Mouse (Mus musculus) midbrain, embryonic 10.5 days (tissue): Measurements from ENCODE around the gene Slc25a21. TPM values are rescaled to one million over a fixed set of nuclear protein-coding genes. Genes with fewer than 3 reads are reported as not detected.
A peak's percentile ranks its signal among the peaks of the same experiment; 100 is the strongest.
"Not testable (repeated sequence)": the region's sequence is repeated elsewhere in the genome, so short reads cannot be mapped to it uniquely, and the experiment has no call there.

Experiments used
- DNase-seq: peaks from one replicate; pipeline ENCODE4 v3.0.0-alpha.2; 2017; ENCODE audit warnings: low spot score
- H3K27ac ChIP-seq: fragments of 300-500 bp; sonication (generic); replicated peaks from 2 replicates; pipeline ENCODE4 v1.5.1; 2016; ENCODE audit warnings: mild to moderate bottlenecking
- H3K27me3 ChIP-seq: fragments of 300-500 bp; sonication (generic); 2 replicates; pipeline ENCODE4 v1.6.1; 2016; ENCODE audit warnings: low read depth, mild to moderate bottlenecking; ENCODE audit not compliant: poor library complexity, severe bottlenecking
- H3K36me3 ChIP-seq: fragments of 300-500 bp; sonication (generic); 2 replicates; pipeline ENCODE4 v1.6.1; 2016; ENCODE audit warnings: mild to moderate bottlenecking, moderate library complexity
- H3K4me1 ChIP-seq: fragments of 300-500 bp; sonication (generic); 2 replicates; pipeline ENCODE4 v1.6.1; 2016
- H3K4me3 ChIP-seq: fragments of 300-500 bp; sonication (generic); 2 replicates; pipeline ENCODE4 v1.5.1; 2016; ENCODE audit warnings: mild to moderate bottlenecking, moderate library complexity
- H3K9me3 ChIP-seq: fragments of 300-500 bp; sonication (generic); replicated peaks from 2 replicates; pipeline ENCODE4 v1.6.1; 2016; ENCODE audit warnings: mild to moderate bottlenecking
- WGBS: fragments of 180-500 bp; shearing (Covaris S2); methylation state at CpG from one replicate; pipeline ENCODE4 v1.1.7; 2016; 5-methylcytosine and 5-hydroxymethylcytosine counted together
- polyA plus RNA-seq: library from polyadenylated mRNA; unstranded; fragments of >200 nt; fragmentation: Nextera tagmentation; extraction: Ambion mirVana; gene quantifications from 2 replicates; pipeline ENCODE4 v1.2.1, GENCODE M21; 2016

The Slc25a21 gene
- polyA plus RNA-seq, result 2.5 and 4.0 TPM in 2 replicates

GRCm38 (mm10) chr12:57197363-57198026 lies at the start of gene Slc25a21:
Gene Slc25a21 (minus strand): TSS chr12:57197472.
- H3K27ac ChIP-seq, result peak within 1 kb of the TSS; percentile 88
- no peak for DNase-seq
- WGBS, result 34% methylated on average over 10 of the region's 10 CpGs
- H3K4me3 ChIP-seq, result peak within 1 kb of the TSS; percentile 67
- no peaks in the 10 kb centered on the region for H3K36me3 ChIP-seq
- H3K27me3 ChIP-seq, result peaks cover 19% of the 10 kb centered on the region
- no peaks in the 10 kb centered on the region for H3K9me3 ChIP-seq
- H3K4me1 ChIP-seq, result peaks cover 21% of the 10 kb centered on the region

GRCm38 (mm10) chr12:57243671-57244495 lies 46.6 kb upstream of the Slc25a21 start:
- Histone ChIP-seq H3K27me3 (no peaks in the 10 kb centered on the region), H3K4me1 (no peaks in the 10 kb centered on the region), H3K27ac (no peak overlapping the region), H3K36me3 (peaks cover 61% of the 10 kb centered on the region), H3K9me3 (no peaks in the 10 kb centered on the region), H3K4me3 (no peak overlapping the region)
- no peak for DNase-seq
- WGBS, result 89% methylated on average over 5 of the region's 5 CpGs

GRCm38 (mm10) chr12:57233386-57233785 lies 36.1 kb upstream of the Slc25a21 start:
- Histone ChIP-seq H3K4me3 (no peak overlapping the region), H3K4me1 (peaks cover 17% of the 10 kb centered on the region), H3K36me3 (peaks cover 44% of the 10 kb centered on the region), H3K9me3 (no peaks in the 10 kb centered on the region), H3K27ac (no peak overlapping the region), H3K27me3 (no peaks in the 10 kb centered on the region)
- no peak for DNase-seq
- 86% methylated on average over 5 of the region's 5 CpGs for WGBS

- Histone ChIP-seq H3K27me3 (no peaks in the 10 kb centered on the region), H3K9me3 (no peaks in the 10 kb centered on the region), H3K36me3 (peaks cover 25% of the 10 kb centered on the region), H3K27ac (peak overlapping the region; percentile 98), H3K4me1 (peaks cover 17% of the 10 kb centered on the region), H3K4me3 (peak overlapping the region; percentile 83)
- DNase-seq, result peak; percentile 21
- WGBS, result 74% methylated on average over 14 of the region's 14 CpGs
Measured at GRCm38 (mm10) chr12:57231085-57231875, 34.0 kb upstream of the Slc25a21 start.

- Histone ChIP-seq H3K27me3 (no peaks in the 10 kb centered on the region), H3K27ac (peak within 1 kb of the TSS; percentile 98), H3K4me1 (peaks cover 17% of the 10 kb centered on the region), H3K4me3 (peak within 1 kb of the TSS; percentile 83), H3K36me3 (peaks cover 20% of the 10 kb centered on the region), H3K9me3 (no peaks in the 10 kb centered on the region)
- WGBS, result under 1% methylated on average over 58 of the region's 58 CpGs
- peak; percentile 96 for DNase-seq
Measured at GRCm38 (mm10) chr12:57230192-57230706, 33.0 kb upstream of the Slc25a21 start, which contains the start of the genes Prps1l3 and Mipol1. Gene Prps1l3 (plus strand): TSS chr12:57230412. Gene Mipol1 (plus strand): TSS chr12:57230427.

GRCm38 (mm10) chr12:57229703-57230102 lies 32.4 kb upstream of the Slc25a21 start:
- Histone ChIP-seq H3K27ac (peak overlapping the region; percentile 98), H3K9me3 (no peaks in the 10 kb centered on the region), H3K4me1 (peaks cover 15% of the 10 kb centered on the region), H3K27me3 (no peaks in the 10 kb centered on the region), H3K36me3 (peaks cover 14% of the 10 kb centered on the region), H3K4me3 (peak overlapping the region; percentile 83)
- DNase-seq, result no peak
- 40% methylated on average over 4 of the region's 4 CpGs for WGBS

GRCm38 (mm10) chr12:57227776-57228175 lies 30.5 kb upstream of the Slc25a21 start:
- 91% methylated on average over 5 of the region's 8 CpGs for WGBS
- Histone ChIP-seq H3K9me3 (no peaks in the 10 kb centered on the region), H3K27ac (no peak overlapping the region), H3K4me1 (peaks cover 14% of the 10 kb centered on the region), H3K27me3 (no peaks in the 10 kb centered on the region), H3K36me3 (peaks cover 11% of the 10 kb centered on the region; the same call in 1 of the 2 replicates), H3K4me3 (no peak overlapping the region)
- no peak for DNase-seq

- DNase-seq, result no peak
- Histone ChIP-seq H3K27ac (no peak overlapping the region), H3K4me1 (peaks cover 10% of the 10 kb centered on the region), H3K9me3 (no peaks in the 10 kb centered on the region), H3K4me3 (no peak overlapping the region), H3K36me3 (no peaks in the 10 kb centered on the region; the same call in 1 of the 2 replicates), H3K27me3 (no peaks in the 10 kb centered on the region)
- 87% methylated on average over 9 of the region's 9 CpGs for WGBS
Measured at GRCm38 (mm10) chr12:57226411-57226810, 29.1 kb upstream of the Slc25a21 start.

- H3K36me3 ChIP-seq, H3K4me3 ChIP-seq, H3K9me3 ChIP-seq, DNase-seq, H3K27me3 ChIP-seq, H3K27ac ChIP-seq: not testable (repeated sequence)
- H3K4me1 ChIP-seq, result peaks cover 10% of the 10 kb centered on the region
- WGBS, result 79% methylated on average over 5 of the region's 5 CpGs
Measured at GRCm38 (mm10) chr12:57212463-57212862, 15.2 kb upstream of the Slc25a21 start.

- Histone ChIP-seq H3K36me3 (no peaks in the 10 kb centered on the region), H3K4me1 (peaks cover 10% of the 10 kb centered on the region), H3K27ac (peak overlapping the region; percentile 88), H3K4me3 (peak overlapping the region; percentile 65), H3K9me3 (no peaks in the 10 kb centered on the region), H3K27me3 (no peaks in the 10 kb centered on the region)
- WGBS, result 8% methylated on average over 30 of the region's 30 CpGs
- peak; percentile 58 for DNase-seq
Measured at GRCm38 (mm10) chr12:57211353-57212311, 14.4 kb upstream of the Slc25a21 start.

GRCm38 (mm10) chr12:57204276-57204851 lies 7.1 kb upstream of the Slc25a21 start:
- no peak overlapping the region for H3K4me3 ChIP-seq
- DNase-seq, result no peak
- no peak overlapping the region for H3K27ac ChIP-seq
- WGBS, result 84% methylated on average over 4 of the region's 4 CpGs
- H3K36me3 ChIP-seq, result no peaks in the 10 kb centered on the region
- H3K9me3 ChIP-seq, result no peaks in the 10 kb centered on the region
- H3K27me3 ChIP-seq, result no peaks in the 10 kb centered on the region
- no peaks in the 10 kb centered on the region for H3K4me1 ChIP-seq
